Mouse (Mus musculus) thymus, adult 2 months (tissue): ENCODE data around the gene Nid1.

ENCODE experiments used
- CTCF ChIP-seq: fragments of 200-500 bp; IDR thresholded peaks from 2 replicates; pipeline ENCODE4 v1.5.1; 2012; ENCODE audit warnings: mild to moderate bottlenecking, control low read depth, low read length, moderate library complexity, borderline replicate concordance; ENCODE audit not compliant: control insufficient read depth, poor library complexity, insufficient read depth; ENCODE audit errors: extremely low read depth
- POLR2A ChIP-seq: fragments of 200-500 bp; IDR thresholded peaks from 2 replicates; pipeline ENCODE4 v1.6.1; 2012; ENCODE audit warnings: mild to moderate bottlenecking, low read length, control low read depth, moderate library complexity; ENCODE audit not compliant: control insufficient read depth, poor library complexity, insufficient read depth; ENCODE audit errors: extremely low read depth

GRCm38 (mm10) chr13:13537272-13538015 is 100.1 kb downstream of the Nid1 start:
- TF ChIP-seq POLR2A (no peak), CTCF (no peak)
